In the genomic region with DNA sequence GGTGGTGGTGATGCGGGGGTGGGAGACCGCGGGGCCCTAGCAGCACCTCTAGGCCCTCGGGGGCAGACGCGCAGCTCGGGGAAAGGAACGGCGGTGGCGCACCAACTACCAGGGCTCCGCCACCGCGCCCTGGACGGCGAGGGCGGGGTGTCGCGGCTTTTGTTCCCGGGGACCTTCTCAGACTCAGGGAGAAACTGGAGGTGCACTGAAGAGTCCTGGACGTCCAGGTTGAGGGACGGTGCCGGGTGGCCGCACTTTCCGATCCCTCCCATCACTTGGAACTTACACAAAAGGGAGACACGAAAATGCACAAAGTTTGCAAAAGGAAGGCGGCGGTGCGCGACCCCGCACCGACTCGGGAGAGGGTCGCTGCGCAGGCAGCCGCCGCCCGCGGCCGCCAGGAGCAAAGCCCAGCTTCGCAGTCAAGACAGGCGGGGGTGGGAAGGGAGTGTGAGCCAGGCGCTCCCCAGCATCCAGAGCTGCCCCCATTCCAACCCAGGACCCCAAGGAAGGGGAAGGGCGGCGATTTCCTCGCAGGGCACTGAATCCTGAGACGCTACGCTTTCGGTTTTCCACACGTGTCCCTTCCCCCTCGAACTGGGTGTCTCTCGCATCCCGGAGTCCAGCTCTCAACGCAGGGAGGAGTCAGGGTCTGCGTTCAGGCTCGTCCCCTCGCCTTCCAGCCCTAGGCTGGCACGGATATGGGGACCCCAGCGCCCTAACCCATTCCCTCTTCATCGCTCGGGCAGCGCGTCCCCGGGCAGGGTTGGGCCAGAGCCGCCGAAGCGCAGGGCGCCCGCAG, we compare ENCODE assay signal across 8 mouse cellular contexts. TPM values are rescaled to one million over a fixed set of nuclear protein-coding genes. Genes with fewer than 3 reads are reported as not detected.
DNase-seq lines count a peak whose midpoint lies in the region; ATAC-seq and TF ChIP-seq lines count a peak whose summit lies in the region.

No protein-coding gene starts in this region.

- no peaks in the 10 kb centered on the region for H3K27me3 ChIP-seq in forebrain, embryonic 15.5 days
- no peaks in the 10 kb centered on the region for H3K27me3 ChIP-seq in lung, embryonic 15.5 days

- intact Hi-C loops in heart, postnatal 25 days (cut with DNase I), result loop anchor here (1.0 to 10.0 kb wide), 8 partner anchors 24 to 632 kb away; partner anchors contain the start of gene Adamts1

- ATAC-seq in cerebellum, adult (ENCODE audit: insufficient number of reproducible peaks, low FRiP score, low TSS enrichment), result peak; percentile 26
- ATAC-seq in forebrain, embryonic 15.5 days (replicated peaks), result peak; percentile 74
- peak; percentile 73 for ATAC-seq in lung, embryonic 15.5 days (ENCODE audit: borderline replicate concordance, extremely low read depth, low FRiP score, low TSS enrichment)

- no peaks in the 10 kb centered on the region for H3K36me3 ChIP-seq in ES-E14 (ENCODE audit: control insufficient read depth, insufficient read depth, low read length, poor library complexity, severe bottlenecking)
- H3K36me3 ChIP-seq in forebrain, embryonic 15.5 days, result 0 out of 2 replicates have a peak, but pooled peaks cover 1% of the 10 kb centered on the region
- H3K36me3 ChIP-seq in lung, embryonic 15.5 days, result 0 out of 2 replicates have a peak, but pooled peaks cover 3% of the 10 kb centered on the region

- in situ Hi-C loops in ES-E14 (cut with MboI; ENCODE audit: low sequenced_read_pairs in 2 of 2, unreplicated experiment in 2 of 2), result no loop called here

- under 1% methylated on average over 67 of the region's 68 CpGs for WGBS in forebrain, embryonic 15.5 days
- WGBS in lung, embryonic 15.5 days, result under 1% methylated on average over 54 of the region's 68 CpGs
- under 1% methylated on average over 67 of the region's 68 CpGs for WGBS in olfactory bulb, adult 2 months

- peak overlapping the region; percentile 53 for H3K4me2 ChIP-seq in forebrain, embryonic 15.5 days (replicated peaks)
- peak overlapping the region; percentile 75 for H3K4me2 ChIP-seq in lung, embryonic 15.5 days

- H3K4me1 ChIP-seq in ES-E14 (ENCODE audit: control insufficient read depth in 2 of 2, insufficient read depth in 2 of 2, low read length in 2 of 2, poor library complexity in 1 of 2), result peaks cover 0 to 3% of the 10 kb centered on the region in 2 experiments; a peak in 1 of 4 replicates
- H3K4me1 ChIP-seq in forebrain, embryonic 15.5 days, result peaks cover 40% of the 10 kb centered on the region
- peaks cover 43% of the 10 kb centered on the region for H3K4me1 ChIP-seq in lung, embryonic 15.5 days
- H3K4me1 ChIP-seq in olfactory bulb, adult 2 months (ENCODE audit: control insufficient read depth, insufficient read depth, low read length), result peaks cover 12% of the 10 kb centered on the region

- TF ChIP-seq POLR2A in olfactory bulb, adult 2 months (IDR thresholded peaks at IDR 0.05; ENCODE audit: insufficient read depth, low read depth, low read length), result no peak

- peak; percentile 28 for DNase-seq in ES-E14 (ENCODE audit: low read depth, low spot score)
- DNase-seq in heart, postnatal 25 days (ENCODE audit: low spot score), result peak; percentile 44
- DNase-seq in layer of hippocampus, adult 2 months (ENCODE audit: low spot score in 2 of 2), result peak; percentile 40 to 41
- DNase-seq in thymus, postnatal 4 days, result peak; percentile 43

- peak overlapping the region; percentile 73 to 96 for H3K4me3 ChIP-seq in ES-E14 (ENCODE audit: insufficient read depth in 1 of 2, low read depth in 1 of 2, low read length in 2 of 2, poor library complexity in 1 of 2, severe bottlenecking in 1 of 2)
- peak overlapping the region; percentile 99 for H3K4me3 ChIP-seq in forebrain, embryonic 15.5 days
- peak overlapping the region; percentile 99 for H3K4me3 ChIP-seq in layer of hippocampus, adult 2 months
- H3K4me3 ChIP-seq in lung, embryonic 15.5 days, result peak overlapping the region; percentile 72
- peak overlapping the region; percentile 62 for H3K4me3 ChIP-seq in olfactory bulb, adult 2 months (ENCODE audit: insufficient read depth, low read depth, low read length)

- no peak overlapping the region for H3K27ac ChIP-seq in ES-E14 (ENCODE audit: insufficient read depth, low read depth, low read length, poor library complexity, severe bottlenecking)
- H3K27ac ChIP-seq in forebrain, embryonic 15.5 days (replicated peaks), result peak overlapping the region; percentile 95
- peak overlapping the region; percentile 99 for H3K27ac ChIP-seq in layer of hippocampus, adult 2 months
- peak overlapping the region; percentile 90 for H3K27ac ChIP-seq in lung, embryonic 15.5 days
- H3K27ac ChIP-seq in olfactory bulb, adult 2 months (ENCODE audit: insufficient read depth, low read depth, low read length), result peak overlapping the region; percentile 96

- peak overlapping the region; percentile 68 for H3K9ac ChIP-seq in ES-E14 (ENCODE audit: insufficient read depth, low read depth, low read length, poor library complexity, severe bottlenecking)
- H3K9ac ChIP-seq in forebrain, embryonic 15.5 days (replicated peaks), result peak overlapping the region; percentile 93
- H3K9ac ChIP-seq in lung, embryonic 15.5 days, result peak overlapping the region; percentile 92

- H3K9me3 ChIP-seq in ES-E14 (ENCODE audit: control insufficient read depth, insufficient read depth, low read depth, low read length), result no peaks in the 10 kb centered on the region
- H3K9me3 ChIP-seq in forebrain, embryonic 15.5 days, result no peaks in the 10 kb centered on the region
- H3K9me3 ChIP-seq in lung, embryonic 15.5 days, result no peaks in the 10 kb centered on the region

- TF ChIP-seq CTCF in layer of hippocampus, adult 2 months (conservative IDR thresholded peaks at IDR 0.05), result peak; percentile 47
- TF ChIP-seq CTCF in olfactory bulb, adult 2 months (IDR thresholded peaks at IDR 0.05; ENCODE audit: insufficient read depth, low read depth, low read length), result no peak

TF ChIP-seq in ES-E14, 5 proteins besides CTCF, POLR2A, EP300 and RAD21:
- TF ChIP-seq MAFK (IDR thresholded peaks at IDR 0.05; ENCODE audit: insufficient read depth, low read depth, low read length) (no peak), CHD2 (IDR thresholded peaks at IDR 0.05; ENCODE audit: low read depth, low read length) (no peak), HCFC1 (IDR thresholded peaks at IDR 0.05; ENCODE audit: borderline replicate concordance, insufficient read depth, low read length) (no peak), ZC3H11A (IDR thresholded peaks at IDR 0.05; ENCODE audit: borderline replicate concordance, low read depth, low read length) (no peak), ZNF384 (IDR thresholded peaks at IDR 0.05; ENCODE audit: low read depth, low read length) (no peak)
TF ChIP-seq in ES-E14: peak in this region for 0.

RNA-seq across cellular contexts. Expression of gene App, which starts 0.8 kb away (rescaled TPM):
- total RNA-seq in ES-E14 (2012; rRNA removed), result 31.0 and 52.4 TPM in 2 replicates
- 260 and 266 TPM in 2 replicates for polyA plus RNA-seq in forebrain, embryonic 15.5 days (2015; fragmentation: Nextera tagmentation; extraction: Ambion mirVana)
- 100 to 1,000 TPM; 142 to 157 TPM for total RNA-seq in heart, postnatal 25 days (2021)
- 1,000 to 10,000 TPM; 1,175 to 1,228 TPM for total RNA-seq in layer of hippocampus, adult 2 months (2021)
- polyA plus RNA-seq in lung, embryonic 15.5 days (2015; fragmentation: Nextera tagmentation; extraction: Ambion mirVana), result 261 and 264 TPM in 2 replicates
- polyA plus RNA-seq in olfactory bulb, adult 2 months (2012; ENCODE audit: insufficient read depth, insufficient read length, low replicate concordance, missing spikeins), result 241 and 247 TPM in 2 replicates

Comparison
In these comparisons a context has a peak if more than half of its experiments do, and no peak if none do; other contexts are left out.
1. RNA of gene App, which starts 0.8 kb away (total RNA-seq): 1,175 to 1,228 TPM in layer of hippocampus, adult 2 months; 142 to 157 TPM in heart, postnatal 25 days and 31.0 to 52.4 TPM in ES-E14; every median in the first group is over 4 times any median in the second.
2. Peak in every context shown above with its lines, with median percentiles within 50 percentile points of each other: DNase-seq, H3K4me3 ChIP-seq, H3K9ac ChIP-seq and ATAC-seq.